Mouse (Mus musculus) intestine, embryonic 16.5 days (tissue): Measurements from ENCODE around the gene Xylb. TPM values are rescaled to one million over a fixed set of nuclear protein-coding genes. Genes with fewer than 3 reads are reported as not detected.
A peak's percentile ranks its signal among the peaks of the same experiment; 100 is the strongest.

Experiments
- ATAC-seq: fragments of 200-750 bp; cut with Nextera tagmentation; 2 replicates; pipeline ENCODE4 v1.8.0; 2017; ENCODE audit warnings: moderate TSS enrichment, moderate library complexity
- H3K27ac ChIP-seq: fragments of 300-500 bp; sonication (generic); 2 replicates; pipeline ENCODE4 v1.5.1; 2014; ENCODE audit warnings: mild to moderate bottlenecking, low read length
- H3K27me3 ChIP-seq: fragments of 300-500 bp; sonication (generic); replicated peaks from 2 replicates; pipeline ENCODE4 v1.6.1; 2014; ENCODE audit warnings: low read length, control low read depth, mixed read lengths; ENCODE audit not compliant: control insufficient read depth, insufficient read depth
- H3K36me3 ChIP-seq: fragments of 300-500 bp; sonication (generic); 2 replicates; pipeline ENCODE4 v1.6.1; 2014; ENCODE audit warnings: low read length, control low read depth; ENCODE audit not compliant: control insufficient read depth, insufficient read depth
- H3K4me1 ChIP-seq: fragments of 300-500 bp; sonication (generic); 2 replicates; pipeline ENCODE4 v1.6.1; 2014; ENCODE audit warnings: low read length, control low read depth, mixed read lengths; ENCODE audit not compliant: control insufficient read depth, insufficient read depth
- H3K4me2 ChIP-seq: fragments of 300-500 bp; sonication (generic); 2 replicates; pipeline ENCODE4 v1.6.1; 2014; ENCODE audit warnings: low read depth, low read length, control low read depth
- H3K4me3 ChIP-seq: fragments of 300-500 bp; sonication (generic); 2 replicates; pipeline ENCODE4 v1.5.1; 2014; ENCODE audit warnings: mild to moderate bottlenecking, low read length
- H3K9ac ChIP-seq: fragments of 300-500 bp; sonication (generic); 2 replicates; pipeline ENCODE4 v1.6.1; 2014; ENCODE audit warnings: low read depth, low read length
- H3K9me3 ChIP-seq: fragments of 300-500 bp; sonication (generic); 2 replicates; pipeline ENCODE4 v1.6.1; 2016; ENCODE audit warnings: low read length, control low read depth; ENCODE audit not compliant: control insufficient read depth
- WGBS: fragments of 180-500 bp; shearing (Covaris S2); extraction: QIAGEN DNeasy Blood & Tissue Kit; methylation state at CpG from one replicate; pipeline ENCODE4 v1.1.7; 2014; 5-methylcytosine and 5-hydroxymethylcytosine counted together
- polyA plus RNA-seq: library from polyadenylated mRNA; unstranded; fragments of >200 nt; fragmentation: Nextera tagmentation; extraction: Ambion mirVana; gene quantifications from 2 replicates; pipeline ENCODE4 v1.2.1, GENCODE M21; 2015

Gene Xylb
- 17.4 and 18.5 TPM in 2 replicates for polyA plus RNA-seq

DNA sequence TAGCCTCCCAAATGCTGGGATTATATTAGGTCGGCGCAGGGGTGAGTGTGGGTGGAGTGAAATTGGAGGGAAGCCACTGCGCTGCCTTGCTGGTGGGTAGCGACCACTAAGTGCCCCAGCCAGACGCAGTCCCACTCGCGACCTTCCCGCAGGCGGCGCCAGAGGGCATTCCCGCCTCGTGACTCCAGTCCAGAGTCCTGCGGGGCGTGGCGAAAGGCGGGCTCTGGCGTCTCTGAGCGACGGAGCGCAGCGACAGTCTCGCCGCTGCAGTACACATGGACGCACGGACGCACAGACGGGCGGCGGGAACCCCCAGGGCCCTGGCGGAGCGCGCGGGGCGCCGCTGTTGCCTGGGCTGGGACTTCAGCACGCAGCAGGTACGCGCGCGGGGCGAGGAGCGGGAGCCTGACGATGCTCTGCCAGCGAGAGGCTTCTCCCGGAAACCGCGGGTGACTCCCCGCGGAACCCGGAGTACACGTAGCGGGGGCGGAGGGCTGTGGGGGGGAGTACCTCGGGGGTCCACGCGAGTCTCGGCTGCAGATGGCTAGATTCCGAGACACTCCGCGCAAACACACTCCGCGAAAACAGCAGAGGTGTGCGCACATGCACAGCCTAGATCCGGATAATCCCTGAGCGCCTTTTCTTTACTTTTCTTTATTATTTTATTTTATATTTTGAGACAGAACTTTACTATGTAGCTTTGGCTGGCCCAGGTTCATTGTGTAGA lies at the start of gene Xylb:
TSS of gene Xylb (plus strand) at position 51 of the 727 bp plus-strand sequence.
- WGBS, result 3% methylated on average over 64 of the region's 65 CpGs
- Histone ChIP-seq H3K4me2 (peak within 1 kb of the TSS; percentile 90), H3K9me3 (no peaks in the 10 kb centered on the region), H3K36me3 (no peaks in the 10 kb centered on the region), H3K4me3 (peak within 1 kb of the TSS; percentile 74), H3K27ac (no peak within 1 kb of the TSS), H3K9ac (peak within 1 kb of the TSS; percentile 80), H3K27me3 (no peaks in the 10 kb centered on the region; the same call in 1 of the 2 replicates), H3K4me1 (0 out of 2 replicates have a peak, but pooled peaks cover 5% of the 10 kb centered on the region)
- ATAC-seq, result peak; percentile 95

- H3K36me3 ChIP-seq, result no peaks in the 10 kb centered on the region
- no peak overlapping the region for H3K9ac ChIP-seq
- H3K27me3 ChIP-seq, result no peaks in the 10 kb centered on the region
- no peaks in the 10 kb centered on the region for H3K4me1 ChIP-seq
- WGBS, result 91% methylated on average over 1 of the region's 1 CpGs
- no peak overlapping the region for H3K27ac ChIP-seq
- H3K9me3 ChIP-seq, result no peaks in the 10 kb centered on the region
- no peak overlapping the region for H3K4me3 ChIP-seq
- no peak overlapping the region for H3K4me2 ChIP-seq
- ATAC-seq, result no peak
These were observed 48.1 kb upstream of the Xylb start for GRCm38 (mm10) chr9:119309067-119309466.

DNA sequence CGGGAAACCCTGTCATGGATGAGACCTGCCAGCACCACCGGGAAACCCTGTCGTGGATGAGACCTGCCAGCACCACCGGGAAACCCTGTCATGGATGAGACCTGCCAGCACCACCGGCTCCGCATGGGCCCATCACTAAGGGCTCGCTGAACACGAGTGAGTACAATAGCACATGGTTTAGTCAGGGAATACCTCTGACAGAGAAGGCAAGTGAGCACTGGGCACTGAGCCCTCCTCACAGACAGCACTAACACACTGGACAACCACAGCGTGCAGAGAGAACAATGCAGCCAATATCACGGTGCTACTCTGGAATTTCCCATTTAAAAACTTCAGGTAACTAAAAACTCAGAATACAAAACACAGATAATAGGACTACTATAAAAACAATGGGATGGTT lies 44.1 kb upstream of the Xylb start:
- H3K4me2 ChIP-seq, result no peak overlapping the region
- WGBS, result 85% methylated on average over 10 of the region's 10 CpGs
- H3K4me3 ChIP-seq, result no peak overlapping the region
- H3K27me3 ChIP-seq, result no peaks in the 10 kb centered on the region
- H3K9ac ChIP-seq, result no peak overlapping the region
- H3K4me1 ChIP-seq, result no peaks in the 10 kb centered on the region
- no peaks in the 10 kb centered on the region for H3K9me3 ChIP-seq
- H3K27ac ChIP-seq, result no peak overlapping the region
- H3K36me3 ChIP-seq, result no peaks in the 10 kb centered on the region
- ATAC-seq, result no peak

DNA sequence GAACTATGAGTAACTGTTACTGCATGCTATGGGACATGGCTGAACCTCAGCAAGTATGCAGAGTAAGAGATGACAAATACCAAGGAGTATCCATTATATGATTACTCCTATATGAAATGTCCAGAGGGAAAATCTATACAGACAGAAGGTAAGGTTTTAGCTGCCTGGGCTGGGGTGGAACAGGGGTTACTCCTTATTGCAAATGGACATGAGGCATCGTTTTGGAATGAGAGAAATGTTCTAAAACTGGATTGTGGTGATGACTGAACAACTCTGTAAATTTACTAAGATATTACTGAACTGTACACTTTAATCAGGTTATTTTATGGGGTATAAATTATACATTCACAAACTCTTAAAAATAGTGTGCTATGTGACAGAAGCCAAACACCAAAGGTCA lies 38.3 kb upstream of the Xylb start:
- no peaks in the 10 kb centered on the region for H3K27me3 ChIP-seq
- H3K9ac ChIP-seq, result no peak overlapping the region
- no peak overlapping the region for H3K4me2 ChIP-seq
- WGBS, result 94% methylated on average over 1 of the region's 1 CpGs
- no peak for ATAC-seq
- peaks cover 7% of the 10 kb centered on the region; the same call in 1 of the 2 replicates for H3K4me1 ChIP-seq
- no peak overlapping the region for H3K27ac ChIP-seq
- no peak overlapping the region for H3K4me3 ChIP-seq
- H3K36me3 ChIP-seq, result no peaks in the 10 kb centered on the region
- no peaks in the 10 kb centered on the region for H3K9me3 ChIP-seq

DNA sequence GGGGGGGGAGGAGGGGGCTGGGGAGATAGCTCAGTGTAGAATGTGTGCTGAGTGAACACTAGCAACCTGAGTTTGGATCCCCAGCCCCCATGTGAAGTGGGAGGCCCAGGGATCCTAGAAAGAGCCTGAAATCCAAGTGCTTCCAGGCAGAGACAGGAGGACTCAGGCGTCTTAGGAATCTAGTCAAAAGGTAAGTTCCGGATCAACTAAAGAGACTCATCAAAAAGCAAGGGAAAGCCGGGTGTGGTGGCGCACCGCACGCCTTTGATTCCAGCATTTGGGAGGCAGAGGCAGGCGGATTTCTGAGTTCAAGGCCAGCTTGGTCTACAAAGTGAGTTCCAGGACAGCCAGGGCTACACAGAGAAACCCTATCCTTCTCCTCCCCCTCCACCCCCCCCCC lies 36.7 kb upstream of the Xylb start:
- no peaks in the 10 kb centered on the region for H3K36me3 ChIP-seq
- peaks cover 7% of the 10 kb centered on the region; the same call in 1 of the 2 replicates for H3K4me1 ChIP-seq
- peak overlapping the region; percentile 95 for H3K4me2 ChIP-seq
- no peak overlapping the region for H3K9ac ChIP-seq
- H3K9me3 ChIP-seq, result no peaks in the 10 kb centered on the region
- H3K4me3 ChIP-seq, result no peak overlapping the region
- no peaks in the 10 kb centered on the region for H3K27me3 ChIP-seq
- ATAC-seq, result no peak
- no peak overlapping the region for H3K27ac ChIP-seq
- 75% methylated on average over 7 of the region's 7 CpGs for WGBS

DNA sequence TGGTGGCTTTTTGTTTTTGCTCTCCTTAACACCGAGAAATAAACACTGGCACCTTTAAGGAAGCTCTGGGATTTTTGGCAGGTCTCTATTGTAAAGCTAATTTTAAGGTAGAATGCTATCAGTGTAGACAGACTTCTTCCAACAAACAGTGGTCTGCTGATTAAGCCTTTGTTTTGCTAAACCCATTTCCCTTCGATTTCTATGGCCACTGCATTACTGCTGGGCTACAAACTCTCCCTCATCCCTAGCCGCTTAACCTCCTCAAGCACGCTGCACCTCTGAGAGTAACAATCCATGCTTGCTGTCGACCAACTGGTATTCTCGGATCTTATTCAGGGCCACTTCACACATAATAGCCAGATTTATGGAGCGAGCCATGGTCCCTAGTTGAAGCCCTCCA lies 36.2 kb upstream of the Xylb start:
- peak overlapping the region; percentile 91 for H3K9ac ChIP-seq
- no peak overlapping the region for H3K27ac ChIP-seq
- WGBS, result 11% methylated on average over 7 of the region's 7 CpGs
- H3K36me3 ChIP-seq, result no peaks in the 10 kb centered on the region
- ATAC-seq, result no peak
- H3K9me3 ChIP-seq, result no peaks in the 10 kb centered on the region
- H3K27me3 ChIP-seq, result no peaks in the 10 kb centered on the region
- peaks cover 7% of the 10 kb centered on the region; the same call in 1 of the 2 replicates for H3K4me1 ChIP-seq
- peak overlapping the region; percentile 90 for H3K4me3 ChIP-seq
- peak overlapping the region; percentile 95 for H3K4me2 ChIP-seq

DNA sequence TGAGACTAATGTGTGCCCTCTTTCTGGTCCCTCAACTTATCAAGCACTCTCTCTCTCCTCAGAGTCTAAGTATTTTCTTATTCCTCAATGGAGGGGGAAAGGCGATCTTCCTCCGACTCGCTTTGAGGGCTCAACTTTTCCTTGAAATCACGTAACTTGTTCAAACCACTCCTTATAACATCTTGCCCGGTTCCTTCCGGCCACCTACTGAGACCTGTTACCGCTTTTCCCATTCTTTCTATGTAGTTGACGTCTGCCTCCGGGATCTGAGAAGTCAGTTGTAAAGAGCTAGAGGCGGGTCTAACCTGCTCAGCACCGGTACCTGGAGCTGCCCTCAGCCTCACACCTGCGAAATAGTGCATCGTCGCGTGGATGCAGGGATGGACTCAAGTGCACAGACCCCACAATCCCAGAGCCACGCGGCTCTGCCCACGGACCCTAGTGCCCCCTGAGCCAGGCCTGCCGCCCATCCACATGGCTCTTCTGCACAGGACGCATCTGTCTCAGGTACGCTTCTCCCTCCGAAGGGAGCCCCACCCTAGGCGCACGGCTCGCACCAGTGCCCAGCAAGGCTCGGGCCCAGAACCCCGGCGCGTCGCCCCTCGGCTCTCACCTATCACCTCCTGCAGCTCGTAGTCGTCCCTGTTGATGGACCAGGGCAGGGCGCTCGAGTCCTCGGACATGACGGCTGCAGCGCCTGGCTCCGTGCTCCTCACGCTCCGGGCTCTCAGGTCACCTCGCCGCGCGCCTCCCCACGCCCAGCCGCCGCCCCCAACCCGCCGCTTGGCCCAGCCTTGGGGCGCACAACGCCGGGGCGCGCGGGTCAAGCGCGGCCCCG lies 35.6 kb upstream of the Xylb start:
- Histone ChIP-seq H3K36me3 (no peaks in the 10 kb centered on the region), H3K27ac (peak overlapping the region; percentile 85), H3K4me1 (peaks cover 7% of the 10 kb centered on the region; the same call in 1 of the 2 replicates), H3K9me3 (no peaks in the 10 kb centered on the region), H3K4me3 (peak overlapping the region; percentile 90), H3K9ac (peak overlapping the region; percentile 91), H3K27me3 (no peaks in the 10 kb centered on the region), H3K4me2 (peak overlapping the region; percentile 95)
- under 1% methylated on average over 59 of the region's 59 CpGs for WGBS
- ATAC-seq, result peak; percentile 39

DNA sequence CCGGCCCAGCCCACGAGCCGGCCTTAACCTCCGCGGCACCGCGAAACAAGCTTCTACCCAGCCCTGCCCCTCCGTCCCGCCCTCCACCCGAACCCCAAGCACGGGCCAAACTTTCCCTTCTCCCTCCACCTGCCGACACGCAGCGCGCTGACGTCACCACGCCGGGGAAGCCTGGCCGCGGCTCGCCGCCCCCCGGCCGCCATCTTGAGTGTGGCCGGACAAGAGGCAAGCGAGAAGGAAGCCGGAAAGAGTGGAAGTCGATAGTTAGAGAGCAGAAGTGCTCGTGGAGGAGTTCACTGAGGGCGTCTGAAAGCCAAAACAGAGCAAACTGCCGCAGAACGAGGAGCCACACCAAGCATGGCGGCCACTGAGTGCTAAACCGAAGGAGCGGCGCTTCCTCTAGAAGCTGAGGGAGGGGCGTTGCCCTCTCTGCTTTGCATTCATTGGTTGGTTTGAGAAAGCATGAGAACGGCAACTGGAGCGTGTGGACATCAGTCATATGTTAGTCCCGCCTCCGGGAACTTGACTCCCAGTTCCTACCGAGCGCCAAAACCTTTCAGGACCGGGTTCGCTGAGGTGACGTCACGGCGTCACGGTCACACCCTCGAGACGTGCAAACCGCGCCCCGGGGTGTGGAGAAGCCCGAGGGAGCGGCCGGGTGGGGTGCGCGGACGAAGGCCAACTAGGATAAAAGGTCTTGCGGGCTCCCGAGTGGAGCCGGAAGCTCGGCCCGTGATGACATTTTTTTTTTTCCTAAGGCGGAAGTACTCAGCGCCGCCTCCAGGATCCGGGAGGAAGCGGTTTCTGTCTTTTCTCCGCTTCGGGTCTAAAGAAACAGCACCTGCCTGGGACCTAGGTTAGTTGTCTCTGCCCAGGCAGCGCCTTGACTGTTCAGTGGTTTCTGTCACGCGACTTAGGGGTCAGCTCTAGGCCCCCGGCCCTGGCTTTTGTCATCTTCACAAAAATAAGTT lies 34.6 kb upstream of the Xylb start, which contains the start of gene Oxsr1:
TSS of gene Oxsr1 (minus strand) at position 139 of the 971 bp plus-strand sequence.
- Histone ChIP-seq H3K9ac (peak within 1 kb of the TSS; percentile 91), H3K27ac (peak within 1 kb of the TSS; percentile 88), H3K4me1 (peaks cover 7% of the 10 kb centered on the region; the same call in 1 of the 2 replicates), H3K27me3 (no peaks in the 10 kb centered on the region), H3K4me2 (peak within 1 kb of the TSS; percentile 95), H3K4me3 (peak within 1 kb of the TSS; percentile 90), H3K9me3 (no peaks in the 10 kb centered on the region), H3K36me3 (no peaks in the 10 kb centered on the region)
- WGBS, result under 1% methylated on average over 76 of the region's 76 CpGs
- ATAC-seq, result peak; percentile 98
